Mouse (Mus musculus): Measurements from ENCODE around the gene Cybb. TPM values are rescaled to one million over a fixed set of nuclear protein-coding genes. Genes with fewer than 3 reads are reported as not detected.

The Cybb gene
- total RNA-seq, 2 experiments from 2014 or later: 127 to 151 TPM

Other genes starting within 250 kb of the Cybb start
- 9.4 TPM in 1 of 2 replicates, not detected in the other for gene Gm14862, start 230.9 kb downstream of the Cybb start, total RNA-seq (2015; ENCODE audit: low replicate concordance)
- gene Gm14862, start 230.9 kb downstream of the Cybb start, total RNA-seq (2017; ENCODE audit: low replicate concordance): 1.4 and 5.6 TPM in 2 replicates
- 42.5 and 48.9 TPM in 2 replicates for gene Xk, start 215.0 kb downstream of the Cybb start, total RNA-seq (2015; ENCODE audit: low replicate concordance)
- gene Xk, start 215.0 kb downstream of the Cybb start, total RNA-seq (2017; ENCODE audit: low replicate concordance): 35.4 and 46.2 TPM in 2 replicates
- 6.5 TPM in 1 of 2 replicates, not detected in the other for gene H2al1m, start 204.0 kb downstream of the Cybb start, total RNA-seq (2015; ENCODE audit: low replicate concordance)
- 0.68 and 3.9 TPM in 2 replicates for gene H2al1m, start 204.0 kb downstream of the Cybb start, total RNA-seq (2017; ENCODE audit: low replicate concordance)
- not detected in 2 replicates for gene H2al1k, start 137.1 kb downstream of the Cybb start, total RNA-seq (2015; ENCODE audit: low replicate concordance)
- gene H2al1k, start 137.1 kb downstream of the Cybb start, total RNA-seq (2017; ENCODE audit: low replicate concordance): not detected in 2 replicates
- not detected in 2 replicates for gene H2al1o, start 84.6 kb upstream of the Cybb start, total RNA-seq (2015; ENCODE audit: low replicate concordance)
- gene H2al1o, start 84.6 kb upstream of the Cybb start, total RNA-seq (2017; ENCODE audit: low replicate concordance): not detected in 2 replicates
- 16.1 and 26.7 TPM in 2 replicates for gene Dynlt3, start 175.2 kb upstream of the Cybb start, total RNA-seq (2015; ENCODE audit: low replicate concordance)
- 12.9 and 17.1 TPM in 2 replicates for gene Dynlt3, start 175.2 kb upstream of the Cybb start, total RNA-seq (2017; ENCODE audit: low replicate concordance)

Data from erythroblast, adult 5-6 weeks (primary cell).